In the genomic region with DNA sequence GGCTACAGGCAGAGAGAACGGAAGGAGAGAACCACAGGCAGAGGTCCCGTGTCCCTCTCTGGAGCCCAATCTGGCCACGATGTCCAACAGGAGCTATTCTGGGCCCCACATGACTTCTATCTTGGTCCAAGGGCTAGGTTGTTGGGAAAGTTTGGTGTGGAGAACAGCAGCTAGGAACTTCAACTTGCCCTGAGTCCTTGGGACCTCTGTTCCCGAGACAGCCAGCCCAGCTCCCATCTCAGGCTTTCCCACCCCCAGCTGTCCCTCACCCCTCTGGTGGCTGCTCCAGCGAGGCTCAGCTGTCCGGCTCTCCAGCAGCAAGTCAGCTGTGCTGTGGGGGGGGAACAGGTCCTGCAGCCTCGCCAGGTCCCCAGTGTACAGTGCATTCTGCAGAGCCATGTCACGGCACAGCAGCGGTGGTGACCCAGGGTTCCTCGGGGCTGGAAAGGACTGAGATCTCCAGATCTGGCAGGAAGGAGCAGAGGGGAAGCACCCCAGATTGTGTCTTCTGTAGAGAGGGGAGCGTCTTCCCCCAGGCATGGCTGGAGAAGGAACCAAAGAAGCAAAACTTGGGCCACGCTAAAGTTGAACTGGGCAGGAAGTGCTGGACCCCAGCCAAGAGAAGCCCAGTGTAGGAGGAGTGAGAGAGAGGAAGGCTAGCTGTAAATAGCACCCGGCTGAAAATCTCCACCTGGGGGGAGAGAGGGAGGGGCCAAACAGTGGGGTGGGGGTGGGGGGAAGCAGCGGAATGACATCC, we compare ENCODE assay signal across 8 mouse cellular contexts. TPM values are rescaled to one million over a fixed set of nuclear protein-coding genes. Genes with fewer than 3 reads are reported as not detected.
DNase-seq lines count a peak whose midpoint lies in the region; ATAC-seq and TF ChIP-seq lines count a peak whose summit lies in the region.

Gene Asb10, minus strand, starts transcription at position 592 of the 757 bp plus-strand sequence.

- 23% methylated on average over 14 of the region's 14 CpGs for WGBS in intestine, embryonic 14.5 days
- 25% methylated on average over 14 of the region's 14 CpGs for WGBS in limb, embryonic 13.5 days
- 53% methylated on average over 14 of the region's 14 CpGs for WGBS in neural tube, embryonic 12.5 days
- 50% methylated on average over 14 of the region's 14 CpGs for WGBS in midbrain, embryonic 15.5 days

- 0 out of 2 replicates have a peak, but pooled peaks cover 5% of the 10 kb centered on the region for H3K27me3 ChIP-seq in intestine, embryonic 14.5 days (replicated peaks; ENCODE audit: control insufficient read depth, insufficient read depth, low read length)
- peaks cover 18% of the 10 kb centered on the region; the same call in 1 of the 2 replicates for H3K27me3 ChIP-seq in limb, embryonic 13.5 days
- H3K27me3 ChIP-seq in neural tube, embryonic 12.5 days (replicated peaks) = peaks cover 6% of the 10 kb centered on the region
- H3K27me3 ChIP-seq in midbrain, embryonic 15.5 days (replicated peaks) = no peaks in the 10 kb centered on the region

- DNase-seq in spleen, postnatal 36 days (ENCODE audit: low spot score in 2 of 2) = peak; percentile 20 to 38
- DNase-seq in spleen, postnatal 14 days (ENCODE audit: low spot score in 2 of 2) = no peak
- peak; percentile 90 for DNase-seq in gastrocnemius, adult 2 months
- peak; percentile 68 for DNase-seq in intestine, embryonic 14.5 days (ENCODE audit: low spot score)
- DNase-seq in thymus, postnatal 14 days = no peak

- H3K9me3 ChIP-seq in intestine, embryonic 14.5 days (ENCODE audit: control insufficient read depth, low read length) = no peaks in the 10 kb centered on the region
- H3K9me3 ChIP-seq in limb, embryonic 13.5 days = no peaks in the 10 kb centered on the region
- no peaks in the 10 kb centered on the region for H3K9me3 ChIP-seq in neural tube, embryonic 12.5 days
- no peaks in the 10 kb centered on the region for H3K9me3 ChIP-seq in midbrain, embryonic 15.5 days

- no peaks in the 10 kb centered on the region for H3K36me3 ChIP-seq in intestine, embryonic 14.5 days (ENCODE audit: control insufficient read depth, insufficient read depth, low read length)
- H3K36me3 ChIP-seq in limb, embryonic 13.5 days = no peaks in the 10 kb centered on the region
- H3K36me3 ChIP-seq in neural tube, embryonic 12.5 days = no peaks in the 10 kb centered on the region
- H3K36me3 ChIP-seq in midbrain, embryonic 15.5 days (replicated peaks) = no peaks in the 10 kb centered on the region

- H3K27ac ChIP-seq in gastrocnemius, adult 2 months = peak within 1 kb of the TSS; percentile 96
- H3K27ac ChIP-seq in intestine, embryonic 14.5 days (ENCODE audit: low read depth) = no peak within 1 kb of the TSS
- peak within 1 kb of the TSS; percentile 67; the same call in 1 of the 2 replicates for H3K27ac ChIP-seq in limb, embryonic 13.5 days
- no peak within 1 kb of the TSS for H3K27ac ChIP-seq in neural tube, embryonic 12.5 days
- H3K27ac ChIP-seq in midbrain, embryonic 15.5 days = no peak within 1 kb of the TSS

- intact Hi-C loops in gastrocnemius, adult 2 months (cut with DNase I) = loop anchor here (2.0 kb wide), 1 partner anchor 36 kb away; the partner anchor contains the start of gene Abcf2

- no peak within 1 kb of the TSS for H3K9ac ChIP-seq in intestine, embryonic 14.5 days (ENCODE audit: low read length)
- peak within 1 kb of the TSS; percentile 46; the same call in 1 of the 2 replicates for H3K9ac ChIP-seq in limb, embryonic 13.5 days
- H3K9ac ChIP-seq in neural tube, embryonic 12.5 days = 0 out of 2 replicates have a peak within 1 kb of the TSS, but pooled peaks have one; percentile 29
- no peak within 1 kb of the TSS for H3K9ac ChIP-seq in midbrain, embryonic 15.5 days

- 0 out of 2 replicates have a peak, but pooled peaks have one; percentile 48 for ATAC-seq in intestine, embryonic 14.5 days (replicated peaks; ENCODE audit: low FRiP score, low TSS enrichment, low read depth)
- ATAC-seq in limb, embryonic 13.5 days (ENCODE audit: low FRiP score, low read depth) = peak; percentile 58
- ATAC-seq in neural tube, embryonic 12.5 days (ENCODE audit: low FRiP score, low read depth) = no peak
- ATAC-seq in midbrain, embryonic 15.5 days (replicated peaks) = no peak

- TF ChIP-seq CTCF in gastrocnemius, adult 2 months (IDR thresholded peaks at IDR 0.05) = peak; percentile 9; the same call in 1 of the 2 replicates

- H3K4me1 ChIP-seq in intestine, embryonic 14.5 days (replicated peaks; ENCODE audit: control insufficient read depth, insufficient read depth, low read length) = peaks cover 13% of the 10 kb centered on the region
- peaks cover 28% of the 10 kb centered on the region for H3K4me1 ChIP-seq in limb, embryonic 13.5 days
- peaks cover 10% of the 10 kb centered on the region for H3K4me1 ChIP-seq in neural tube, embryonic 12.5 days
- no peaks in the 10 kb centered on the region for H3K4me1 ChIP-seq in midbrain, embryonic 15.5 days

- H3K4me2 ChIP-seq in intestine, embryonic 14.5 days (ENCODE audit: low read length) = peak within 1 kb of the TSS; percentile 47
- peak within 1 kb of the TSS; percentile 55 for H3K4me2 ChIP-seq in limb, embryonic 13.5 days (replicated peaks)
- peak within 1 kb of the TSS; percentile 22 for H3K4me2 ChIP-seq in neural tube, embryonic 12.5 days (replicated peaks)
- H3K4me2 ChIP-seq in midbrain, embryonic 15.5 days = no peak within 1 kb of the TSS

- peak within 1 kb of the TSS; percentile 78 for H3K4me3 ChIP-seq in gastrocnemius, adult 2 months
- H3K4me3 ChIP-seq in intestine, embryonic 14.5 days (ENCODE audit: low read depth, low read length) = 0 out of 2 replicates have a peak within 1 kb of the TSS, but pooled peaks have one; percentile 20
- H3K4me3 ChIP-seq in limb, embryonic 13.5 days = peak within 1 kb of the TSS; percentile 19; the same call in 1 of the 2 replicates
- no peak within 1 kb of the TSS for H3K4me3 ChIP-seq in neural tube, embryonic 12.5 days
- no peak within 1 kb of the TSS for H3K4me3 ChIP-seq in midbrain, embryonic 15.5 days

RNA-seq across cellular contexts. Expression of gene Asb10, which starts in this region (rescaled TPM):
- 100 to 1,000 TPM; 101 to 107 TPM for total RNA-seq in gastrocnemius, adult 2 months (2021)
- 0.28 and 0.32 TPM in 2 replicates for polyA plus RNA-seq in intestine, embryonic 14.5 days (2014; fragmentation: Nextera tagmentation; extraction: Ambion mirVana)
- 1.6 and 2.2 TPM in 2 replicates for polyA plus RNA-seq in limb, embryonic 13.5 days (2015; fragmentation: Nextera tagmentation; extraction: Ambion mirVana)
- polyA plus RNA-seq in neural tube, embryonic 12.5 days (2016; fragmentation: Nextera tagmentation; extraction: Ambion mirVana) = 0.37 and 0.82 TPM in 2 replicates
- 0.06 and 0.11 TPM in 2 replicates for polyA plus RNA-seq in midbrain, embryonic 15.5 days (2015; fragmentation: Nextera tagmentation; extraction: Ambion mirVana)

Comparison
In these comparisons a context has a peak if more than half of its experiments do, and no peak if none do; other contexts are left out.
1. DNase-seq: peak in spleen, postnatal 36 days (2 of 2) and gastrocnemius, adult 2 months (single experiment); none in spleen, postnatal 14 days (0 of 2) and thymus, postnatal 14 days (single experiment).
2. Peak in DNase-seq, ATAC-seq, H3K4me3 ChIP-seq and H3K4me2 ChIP-seq in intestine, embryonic 14.5 days; RNA of the gene not detected or under 1 TPM.
3. H3K27ac ChIP-seq: peak in gastrocnemius, adult 2 months (single experiment) and limb, embryonic 13.5 days (single experiment); none in intestine, embryonic 14.5 days (single experiment), neural tube, embryonic 12.5 days (single experiment) and midbrain, embryonic 15.5 days (single experiment).
4. H3K4me3 ChIP-seq: peak in gastrocnemius, adult 2 months (single experiment) and limb, embryonic 13.5 days (single experiment); none in neural tube, embryonic 12.5 days (single experiment) and midbrain, embryonic 15.5 days (single experiment).
5. H3K9ac ChIP-seq: peak in limb, embryonic 13.5 days (single experiment) and neural tube, embryonic 12.5 days (single experiment); none in intestine, embryonic 14.5 days (single experiment) and midbrain, embryonic 15.5 days (single experiment).